Mouse (Mus musculus): ENCODE data around the gene Tmem246. TPM values are rescaled to one million over a fixed set of nuclear protein-coding genes. Genes with fewer than 3 reads are reported as not detected.

Gene Tmem246
- polyA plus RNA-seq, 1 experiment = 94.6 TPM

- WGBS = under 1% methylated on average over 20 of the region's 20 CpGs
- peak in 1 of 2 experiments; percentile 69 for DNase-seq
- Histone ChIP-seq H3K4me1 (ENCODE audit: control insufficient read depth, insufficient read depth, low read length) (no peaks in the 10 kb centered on the region; the same call in 1 of the 2 replicates), H3K4me3 (replicated peaks; ENCODE audit: insufficient read depth, low read depth, low read length) (peak overlapping the region; percentile 74), H3K27ac (ENCODE audit: insufficient read depth, low read length) (peak overlapping the region; percentile 90), H3K27me3 (ENCODE audit: control insufficient read depth, insufficient read depth, low read length) (no peaks in the 10 kb centered on the region)
- no peak for TF ChIP-seq CTCF (IDR thresholded peaks at IDR 0.05; ENCODE audit: borderline replicate concordance, insufficient read depth, low read depth, low read length)
- no peak for TF ChIP-seq POLR2A (IDR thresholded peaks at IDR 0.05; ENCODE audit: borderline replicate concordance, insufficient read depth, low read length)
Observed at GRCm38 (mm10) chr4:49596846-49597182, 862 bp downstream of the Tmem246 start.

- H3K27ac ChIP-seq (ENCODE audit: insufficient read depth, low read length) = no peak overlapping the region
- H3K4me1 ChIP-seq (ENCODE audit: control insufficient read depth, insufficient read depth, low read length) = no peaks in the 10 kb centered on the region; the same call in 1 of the 2 replicates
- DNase-seq = no peak
- TF ChIP-seq POLR2A (IDR thresholded peaks at IDR 0.05; ENCODE audit: borderline replicate concordance, insufficient read depth, low read length) (no peak), CTCF (IDR thresholded peaks at IDR 0.05; ENCODE audit: borderline replicate concordance, insufficient read depth, low read depth, low read length) (no peak)
- WGBS = 95% methylated on average over 2 of the region's 2 CpGs
- no peaks in the 10 kb centered on the region for H3K27me3 ChIP-seq (ENCODE audit: control insufficient read depth, insufficient read depth, low read length)
- no peak overlapping the region for H3K4me3 ChIP-seq (replicated peaks; ENCODE audit: insufficient read depth, low read depth, low read length)
Observed at GRCm38 (mm10) chr4:49590152-49590551, 7.5 kb downstream of the Tmem246 start.

- WGBS = 53% methylated on average over 10 of the region's 10 CpGs
- Histone ChIP-seq H3K4me1 (ENCODE audit: control insufficient read depth, insufficient read depth, low read length) (no peaks in the 10 kb centered on the region), H3K27ac (ENCODE audit: insufficient read depth, low read length) (no peak overlapping the region), H3K4me3 (replicated peaks; ENCODE audit: insufficient read depth, low read depth, low read length) (no peak overlapping the region), H3K27me3 (ENCODE audit: control insufficient read depth, insufficient read depth, low read length) (no peaks in the 10 kb centered on the region)
- no peak for DNase-seq
- TF ChIP-seq CTCF (IDR thresholded peaks at IDR 0.05; ENCODE audit: borderline replicate concordance, insufficient read depth, low read depth, low read length) = no peak
- TF ChIP-seq POLR2A (IDR thresholded peaks at IDR 0.05; ENCODE audit: borderline replicate concordance, insufficient read depth, low read length) = no peak
Observed at GRCm38 (mm10) chr4:49586811-49587210, 10.9 kb downstream of the Tmem246 start.

GRCm38 (mm10) chr4:49585524-49586101 lies 12.1 kb downstream of the Tmem246 start:
- WGBS = 37% methylated on average over 7 of the region's 7 CpGs
- Histone ChIP-seq H3K4me3 (replicated peaks; ENCODE audit: insufficient read depth, low read depth, low read length) (no peak overlapping the region), H3K27ac (ENCODE audit: insufficient read depth, low read length) (no peak overlapping the region), H3K4me1 (ENCODE audit: control insufficient read depth, insufficient read depth, low read length) (no peaks in the 10 kb centered on the region), H3K27me3 (ENCODE audit: control insufficient read depth, insufficient read depth, low read length) (no peaks in the 10 kb centered on the region)
- no peak for DNase-seq
- TF ChIP-seq POLR2A (IDR thresholded peaks at IDR 0.05; ENCODE audit: borderline replicate concordance, insufficient read depth, low read length) = no peak
- no peak for TF ChIP-seq CTCF (IDR thresholded peaks at IDR 0.05; ENCODE audit: borderline replicate concordance, insufficient read depth, low read depth, low read length)

GRCm38 (mm10) chr4:49583965-49584831 lies 13.5 kb downstream of the Tmem246 start:
- H3K4me3 ChIP-seq (replicated peaks; ENCODE audit: insufficient read depth, low read depth, low read length) = no peak overlapping the region
- TF ChIP-seq POLR2A (IDR thresholded peaks at IDR 0.05; ENCODE audit: borderline replicate concordance, insufficient read depth, low read length) = no peak
- no peak for TF ChIP-seq CTCF (IDR thresholded peaks at IDR 0.05; ENCODE audit: borderline replicate concordance, insufficient read depth, low read depth, low read length)
- H3K27ac ChIP-seq (ENCODE audit: insufficient read depth, low read length) = no peak overlapping the region
- 25% methylated on average over 14 of the region's 14 CpGs for WGBS
- no peaks in the 10 kb centered on the region for H3K4me1 ChIP-seq (ENCODE audit: control insufficient read depth, insufficient read depth, low read length)
- H3K27me3 ChIP-seq (ENCODE audit: control insufficient read depth, insufficient read depth, low read length) = no peaks in the 10 kb centered on the region
- DNase-seq = no peak

GRCm38 (mm10) chr4:49581256-49581655 lies 16.4 kb downstream of the Tmem246 start:
- Histone ChIP-seq H3K4me3 (replicated peaks; ENCODE audit: insufficient read depth, low read depth, low read length) (no peak overlapping the region), H3K27ac (ENCODE audit: insufficient read depth, low read length) (no peak overlapping the region), H3K4me1 (ENCODE audit: control insufficient read depth, insufficient read depth, low read length) (no peaks in the 10 kb centered on the region), H3K27me3 (ENCODE audit: control insufficient read depth, insufficient read depth, low read length) (no peaks in the 10 kb centered on the region)
- WGBS = 70% methylated on average over 4 of the region's 4 CpGs
- TF ChIP-seq POLR2A (IDR thresholded peaks at IDR 0.05; ENCODE audit: borderline replicate concordance, insufficient read depth, low read length) = no peak
- TF ChIP-seq CTCF (IDR thresholded peaks at IDR 0.05; ENCODE audit: borderline replicate concordance, insufficient read depth, low read depth, low read length) = no peak
- DNase-seq = no peak

- Histone ChIP-seq H3K27ac (ENCODE audit: insufficient read depth, low read length) (no peak overlapping the region), H3K4me1 (ENCODE audit: control insufficient read depth, insufficient read depth, low read length) (no peaks in the 10 kb centered on the region), H3K27me3 (ENCODE audit: control insufficient read depth, insufficient read depth, low read length) (no peaks in the 10 kb centered on the region), H3K4me3 (replicated peaks; ENCODE audit: insufficient read depth, low read depth, low read length) (no peak overlapping the region)
- TF ChIP-seq CTCF (IDR thresholded peaks at IDR 0.05; ENCODE audit: borderline replicate concordance, insufficient read depth, low read depth, low read length) (no peak), POLR2A (IDR thresholded peaks at IDR 0.05; ENCODE audit: borderline replicate concordance, insufficient read depth, low read length) (no peak)
- no peak for DNase-seq
- 70% methylated on average over 4 of the region's 4 CpGs for WGBS
Observed at GRCm38 (mm10) chr4:49572194-49572593, 25.5 kb downstream of the Tmem246 start.

GRCm38 (mm10) chr4:49567613-49568012 lies 30.1 kb downstream of the Tmem246 start:
- Histone ChIP-seq H3K4me3 (replicated peaks; ENCODE audit: insufficient read depth, low read depth, low read length) (no peak overlapping the region), H3K4me1 (ENCODE audit: control insufficient read depth, insufficient read depth, low read length) (no peaks in the 10 kb centered on the region), H3K27me3 (ENCODE audit: control insufficient read depth, insufficient read depth, low read length) (no peaks in the 10 kb centered on the region), H3K27ac (ENCODE audit: insufficient read depth, low read length) (no peak overlapping the region)
- TF ChIP-seq CTCF (IDR thresholded peaks at IDR 0.05; ENCODE audit: borderline replicate concordance, insufficient read depth, low read depth, low read length) (peak; percentile 69), POLR2A (IDR thresholded peaks at IDR 0.05; ENCODE audit: borderline replicate concordance, insufficient read depth, low read length) (no peak)
- WGBS = 20% methylated on average over 3 of the region's 3 CpGs
- peak; percentile 53 to 74 for DNase-seq
